In the genomic region with DNA sequence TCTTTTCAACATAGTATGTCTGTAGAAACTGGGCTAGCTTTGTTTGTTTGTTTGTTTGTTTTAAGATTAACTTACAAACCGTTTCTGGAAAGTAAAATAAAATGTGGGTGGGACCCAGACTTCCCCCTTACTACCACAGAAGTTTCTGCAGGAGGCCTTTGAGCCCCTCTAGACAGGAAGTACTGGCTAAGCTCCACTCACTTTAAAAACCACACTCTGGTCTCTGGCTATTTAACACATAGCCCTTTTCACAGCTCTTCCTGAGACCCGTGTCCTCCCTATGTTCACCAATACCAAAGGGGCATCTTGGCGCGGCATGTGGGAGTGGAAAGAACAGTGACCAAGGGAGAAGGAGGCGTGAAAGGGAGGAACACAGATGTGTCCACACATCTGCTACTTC, we compare ENCODE assay signal across 24 mouse cellular contexts.
DNase-seq lines count a peak whose midpoint lies in the region; ATAC-seq and TF ChIP-seq lines count a peak whose summit lies in the region.
"Had no signal": no experiment of that assay in that cellular context is flagged by ENCODE, and none has a peak within 500 bp of the region (broad histone marks: within the 10 kb centered on the region; RNA-seq: fewer than 3 reads in every experiment).

No protein-coding gene starts in this region.

- no peak for TF ChIP-seq EP300 in lung, postnatal 0 days (IDR thresholded peaks at IDR 0.05)

- H3K9me3 ChIP-seq in limb, embryonic 15.5 days: no peaks in the 10 kb centered on the region
- H3K9me3 ChIP-seq in limb, embryonic 10.5 days (replicated peaks): no peaks in the 10 kb centered on the region
- no peaks in the 10 kb centered on the region for H3K9me3 ChIP-seq in lung, postnatal 0 days (ENCODE audit: low read length)
- H3K9me3 ChIP-seq: embryonic facial prominence, embryonic 10.5 days; embryonic facial prominence, embryonic 12.5 days; forebrain, embryonic 13.5 days; forebrain, embryonic 15.5 days had no signal

- no peaks in the 10 kb centered on the region for H3K36me3 ChIP-seq in limb, embryonic 15.5 days
- H3K36me3 ChIP-seq in limb, embryonic 10.5 days: no peaks in the 10 kb centered on the region
- no peaks in the 10 kb centered on the region for H3K36me3 ChIP-seq in lung, postnatal 0 days (ENCODE audit: insufficient read depth, low read length)
- H3K36me3 ChIP-seq: embryonic facial prominence, embryonic 10.5 days; embryonic facial prominence, embryonic 12.5 days; forebrain, embryonic 15.5 days had no signal

- TF ChIP-seq CTCF in lung, postnatal 0 days (IDR thresholded peaks at IDR 0.05): no peak

- WGBS in limb, embryonic 15.5 days: 73% methylated on average over 5 of the region's 5 CpGs
- 84% methylated on average over 5 of the region's 5 CpGs for WGBS in limb, embryonic 10.5 days
- WGBS in lung, postnatal 0 days: 72% methylated on average over 5 of the region's 5 CpGs

- H3K4me1 ChIP-seq in limb, embryonic 15.5 days: no peaks in the 10 kb centered on the region; the same call in 1 of the 2 replicates
- H3K4me1 ChIP-seq in limb, embryonic 10.5 days: no peaks in the 10 kb centered on the region
- H3K4me1 ChIP-seq in lung, postnatal 0 days (ENCODE audit: insufficient read depth, low read depth, low read length): no peaks in the 10 kb centered on the region
- H3K4me1 ChIP-seq: embryonic facial prominence, embryonic 10.5 days; embryonic facial prominence, embryonic 12.5 days; forebrain, embryonic 13.5 days; forebrain, embryonic 15.5 days had no signal

- ATAC-seq in limb, embryonic 15.5 days (ENCODE audit: insufficient number of reproducible peaks, low FRiP score, low TSS enrichment, low read depth): no peak
- ATAC-seq in common myeloid progenitor, adult 5-6 weeks (replicated peaks; ENCODE audit: low read depth, poor library complexity, severe bottlenecking): peak; percentile 87
- ATAC-seq in megakaryocyte progenitor cell, adult 5-6 weeks (replicated peaks; ENCODE audit: poor library complexity): peak; percentile 57
- ATAC-seq in lung, postnatal 0 days: no peak
- ATAC-seq: activated CD4-positive, CD25-positive, alpha-beta regulatory T cell, adult 4 months; CD4-positive, CD25-positive, alpha-beta regulatory T cell, adult 4 months; forebrain, embryonic 13.5 days; forebrain, embryonic 15.5 days; forebrain, postnatal 0 days had no signal

- DNase-seq in limb, embryonic 10.5 days (ENCODE audit: low spot score): no peak
- peak; percentile 27 for DNase-seq in ES-CJ7 (ENCODE audit: low read depth, low spot score)
- no peak for DNase-seq in lung, postnatal 0 days (ENCODE audit: low spot score)
- DNase-seq in cerebellum, postnatal 25 days: no peak
- DNase-seq: adrenal gland, adult 8-10 months; adrenal gland, postnatal 14 days; adrenal gland, postnatal 36 days; B cell, adult 2 months; cerebellum, adult 11-12 months; cerebellum, adult 2 months; cerebellum, adult 9-10 months; cerebellum, postnatal 10 days; cerebellum, postnatal 36 days; forebrain, postnatal 0 days had no signal

- no peaks in the 10 kb centered on the region for H3K27me3 ChIP-seq in limb, embryonic 15.5 days
- H3K27me3 ChIP-seq in limb, embryonic 10.5 days (ENCODE audit: low read depth, poor library complexity, severe bottlenecking): no peaks in the 10 kb centered on the region
- H3K27me3 ChIP-seq in lung, postnatal 0 days (replicated peaks; ENCODE audit: insufficient read depth, low read length): no peaks in the 10 kb centered on the region
- H3K27me3 ChIP-seq: CH12.LX; embryonic facial prominence, embryonic 12.5 days; forebrain, embryonic 13.5 days; forebrain, embryonic 15.5 days had no signal

- H3K4me3 ChIP-seq in limb, embryonic 15.5 days: no peak overlapping the region
- no peak overlapping the region for H3K4me3 ChIP-seq in limb, embryonic 10.5 days
- H3K4me3 ChIP-seq in lung, postnatal 0 days (ENCODE audit: low read depth, low read length): no peak overlapping the region
- H3K4me3 ChIP-seq: embryonic facial prominence, embryonic 10.5 days; embryonic facial prominence, embryonic 12.5 days; forebrain, embryonic 13.5 days; forebrain, embryonic 15.5 days had no signal

- H3K4me2 ChIP-seq in limb, embryonic 15.5 days: no peak overlapping the region
- no peak overlapping the region for H3K4me2 ChIP-seq in lung, postnatal 0 days (replicated peaks; ENCODE audit: low read depth, low read length)
- H3K4me2 ChIP-seq: embryonic facial prominence, embryonic 12.5 days; forebrain, embryonic 13.5 days; forebrain, embryonic 15.5 days had no signal

- H3K27ac ChIP-seq in limb, embryonic 15.5 days: 0 out of 2 replicates have a peak overlapping the region, but pooled peaks have one; percentile 43
- H3K27ac ChIP-seq in limb, embryonic 10.5 days: no peak overlapping the region
- no peak overlapping the region for H3K27ac ChIP-seq in lung, postnatal 0 days (ENCODE audit: low read length)
- H3K27ac ChIP-seq: embryonic facial prominence, embryonic 10.5 days; embryonic facial prominence, embryonic 12.5 days; forebrain, embryonic 13.5 days; forebrain, embryonic 15.5 days had no signal

- H3K9ac ChIP-seq in limb, embryonic 15.5 days: no peak overlapping the region
- H3K9ac ChIP-seq in lung, postnatal 0 days (replicated peaks; ENCODE audit: low read depth): no peak overlapping the region
- H3K9ac ChIP-seq: embryonic facial prominence, embryonic 12.5 days; forebrain, embryonic 13.5 days; forebrain, embryonic 15.5 days; forebrain, postnatal 0 days had no signal

Comparison
In these comparisons a context has a peak if more than half of its experiments do, and no peak if none do; other contexts are left out.
1. ATAC-seq: peak in common myeloid progenitor, adult 5-6 weeks (single experiment) and megakaryocyte progenitor cell, adult 5-6 weeks (single experiment); none in limb, embryonic 15.5 days (single experiment) and lung, postnatal 0 days (single experiment).